Mouse (Mus musculus) erythroblast, embryonic 14.5 days (primary cell): ENCODE data around the gene Vstm2l. TPM values are rescaled to one million over a fixed set of nuclear protein-coding genes. Genes with fewer than 3 reads are reported as not detected.

Experiments used
- H3K27me3 ChIP-seq: 2 replicates; pipeline ENCODE4 v1.6.1; 2012; ENCODE audit warnings: inconsistent platforms; ENCODE audit not compliant: control insufficient read depth
- H3K36me3 ChIP-seq: 2 replicates; pipeline ENCODE4 v1.6.1; 2012; ENCODE audit warnings: mild to moderate bottlenecking, inconsistent platforms; ENCODE audit not compliant: control insufficient read depth
- H3K4me1 ChIP-seq: 2 replicates; pipeline ENCODE4 v1.6.1; 2012; ENCODE audit warnings: inconsistent platforms; ENCODE audit not compliant: control insufficient read depth
- H3K4me3 ChIP-seq: replicated peaks from 2 replicates; pipeline ENCODE3; 2012; ENCODE audit warnings: moderate library complexity, mild to moderate bottlenecking, inconsistent platforms
- H3K9me3 ChIP-seq: 2 replicates; pipeline ENCODE4 v1.6.1; 2012; ENCODE audit warnings: low read length, inconsistent platforms, mixed read lengths; ENCODE audit not compliant: control insufficient read depth
- GATA1 ChIP-seq: IDR thresholded peaks from 2 replicates; pipeline ENCODE4 v1.6.1; 2012; ENCODE audit warnings: low read length, inconsistent platforms, mixed read lengths
- TAL1 ChIP-seq: IDR thresholded peaks from 3 replicates; pipeline ENCODE4 v1.6.1; 2012; ENCODE audit warnings: low read length, inconsistent platforms, mixed read lengths
- polyA plus RNA-seq: library from polyadenylated mRNA; stranded (reverse); fragments of >175 nt; gene quantifications from 2 replicates; pipeline ENCODE4 v1.2.3, GENCODE M21; 2012

The Vstm2l gene
- polyA plus RNA-seq, 1 experiment: not detected

- no peaks in the 10 kb centered on the region for H3K36me3 ChIP-seq
- H3K27me3 ChIP-seq: peaks cover 16% of the 10 kb centered on the region
- H3K9me3 ChIP-seq: no peaks in the 10 kb centered on the region
- H3K4me1 ChIP-seq: no peaks in the 10 kb centered on the region
- TF ChIP-seq TAL1 (no peak), GATA1 (no peak)
- H3K4me3 ChIP-seq: no peak overlapping the region
These were observed 12.0 kb downstream of the Vstm2l start for GRCm38 (mm10) chr2:157926502-157926901.

- H3K27me3 ChIP-seq: peaks cover 14% of the 10 kb centered on the region
These were observed 12.5 kb downstream of the Vstm2l start for GRCm38 (mm10) chr2:157926927-157927326.

GRCm38 (mm10) chr2:157927397-157927796, 12.9 kb downstream of the Vstm2l start:
- H3K27me3 ChIP-seq: peaks cover 14% of the 10 kb centered on the region
- H3K9me3 ChIP-seq: no peaks in the 10 kb centered on the region

More at GRCm38 (mm10) chr2:157926927-157927326, 12.5 kb downstream of the Vstm2l start:
- no peaks in the 10 kb centered on the region for H3K9me3 ChIP-seq
- no peaks in the 10 kb centered on the region for H3K36me3 ChIP-seq
- H3K4me1 ChIP-seq: no peaks in the 10 kb centered on the region
- no peak overlapping the region for H3K4me3 ChIP-seq
- TF ChIP-seq GATA1 (no peak), TAL1 (no peak)

GRCm38 (mm10) chr2:157927815-157928214, 13.4 kb downstream of the Vstm2l start:
- Histone ChIP-seq H3K27me3 (peaks cover 13% of the 10 kb centered on the region), H3K36me3 (no peaks in the 10 kb centered on the region), H3K4me3 (no peak overlapping the region), H3K4me1 (no peaks in the 10 kb centered on the region), H3K9me3 (no peaks in the 10 kb centered on the region)
- TF ChIP-seq TAL1 (no peak), GATA1 (no peak)

More at GRCm38 (mm10) chr2:157927397-157927796, 12.9 kb downstream of the Vstm2l start:
- Histone ChIP-seq H3K36me3 (no peaks in the 10 kb centered on the region), H3K4me1 (no peaks in the 10 kb centered on the region), H3K4me3 (no peak overlapping the region)
- no peak for TF ChIP-seq GATA1
- TF ChIP-seq TAL1: no peak

- no peaks in the 10 kb centered on the region for H3K9me3 ChIP-seq
- H3K4me1 ChIP-seq: peaks cover 15% of the 10 kb centered on the region
- no peaks in the 10 kb centered on the region for H3K36me3 ChIP-seq
- H3K27me3 ChIP-seq: peaks cover 2% of the 10 kb centered on the region; the same call in 1 of the 2 replicates
- H3K4me3 ChIP-seq: no peak overlapping the region
- TF ChIP-seq TAL1: no peak
- no peak for TF ChIP-seq GATA1
These were observed 18.2 kb downstream of the Vstm2l start for GRCm38 (mm10) chr2:157932655-157933054.

GRCm38 (mm10) chr2:157935444-157936171, 21.2 kb downstream of the Vstm2l start:
- Histone ChIP-seq H3K36me3 (no peaks in the 10 kb centered on the region), H3K4me3 (no peak overlapping the region), H3K9me3 (no peaks in the 10 kb centered on the region), H3K27me3 (peaks cover 11% of the 10 kb centered on the region), H3K4me1 (peaks cover 15% of the 10 kb centered on the region)
- TF ChIP-seq TAL1 (no peak), GATA1 (no peak; the same call in 1 of the 2 replicates)

GRCm38 (mm10) chr2:157936676-157937075, 22.2 kb downstream of the Vstm2l start:
- TF ChIP-seq TAL1: no peak
- TF ChIP-seq GATA1: no peak
- peaks cover 22% of the 10 kb centered on the region for H3K27me3 ChIP-seq
- H3K36me3 ChIP-seq: no peaks in the 10 kb centered on the region
- H3K9me3 ChIP-seq: no peaks in the 10 kb centered on the region
- peaks cover 15% of the 10 kb centered on the region for H3K4me1 ChIP-seq
- H3K4me3 ChIP-seq: no peak overlapping the region

- peaks cover 8% of the 10 kb centered on the region for H3K4me1 ChIP-seq
- H3K27me3 ChIP-seq: peaks cover 53% of the 10 kb centered on the region
- H3K9me3 ChIP-seq: peaks cover 3% of the 10 kb centered on the region; the same call in 1 of the 2 replicates
- no peak overlapping the region for H3K4me3 ChIP-seq
- no peaks in the 10 kb centered on the region for H3K36me3 ChIP-seq
- no peak for TF ChIP-seq GATA1
- no peak for TF ChIP-seq TAL1
These were observed 26.2 kb downstream of the Vstm2l start for GRCm38 (mm10) chr2:157940586-157941185.

- Histone ChIP-seq H3K36me3 (no peaks in the 10 kb centered on the region), H3K4me3 (peak overlapping the region; percentile 14), H3K9me3 (peaks cover 3% of the 10 kb centered on the region; the same call in 1 of the 2 replicates), H3K4me1 (no peaks in the 10 kb centered on the region), H3K27me3 (peaks cover 49% of the 10 kb centered on the region)
- TF ChIP-seq GATA1 (no peak), TAL1 (no peak)
These were observed 29.2 kb downstream of the Vstm2l start for GRCm38 (mm10) chr2:157943514-157944155.
